ENCODE assay signal across 18 mouse cellular contexts in the genomic region with DNA sequence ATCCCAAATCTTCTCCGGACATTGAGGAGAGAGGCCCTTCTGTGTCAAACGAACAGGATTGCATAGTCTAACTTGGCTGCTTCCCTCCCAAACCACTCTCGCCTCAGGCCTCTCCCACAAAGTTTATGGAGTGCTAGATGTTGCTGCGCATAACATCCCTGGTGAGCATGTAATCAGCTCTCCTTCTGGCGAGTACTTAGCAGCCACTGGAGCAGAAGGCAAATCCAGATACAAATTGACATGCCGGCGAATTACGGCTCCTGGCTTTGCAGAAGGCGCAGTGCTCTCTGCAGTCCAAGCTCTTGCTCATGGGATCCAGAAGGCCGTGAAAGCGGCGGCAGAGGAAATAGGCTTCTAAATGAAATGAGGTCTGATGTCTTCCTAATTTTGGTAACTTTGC.
DNase-seq lines count a peak whose midpoint lies in the region; ATAC-seq lines count a peak whose summit lies in the region.
"Had no signal": no experiment of that assay in that cellular context is flagged by ENCODE, and none has a peak within 500 bp of the region (broad histone marks: within the 10 kb centered on the region; RNA-seq: fewer than 3 reads in every experiment).

No protein-coding gene starts in this region.

- H3K27ac ChIP-seq in limb, embryonic 13.5 days: no peak overlapping the region
- H3K27ac ChIP-seq: heart, embryonic 13.5 days; left cerebral cortex, adult 2 months; lung, embryonic 15.5 days had no signal

- H3K4me2 ChIP-seq in limb, embryonic 13.5 days (replicated peaks): peak overlapping the region; percentile 25; the same call in 1 of the 2 replicates
- H3K4me2 ChIP-seq: heart, embryonic 13.5 days; liver, embryonic 11.5 days; lung, embryonic 15.5 days had no signal

- 19% methylated on average over 12 of the region's 12 CpGs for WGBS in limb, embryonic 13.5 days

- H3K9me3 ChIP-seq in limb, embryonic 13.5 days: no peaks in the 10 kb centered on the region
- H3K9me3 ChIP-seq: heart, embryonic 13.5 days; lung, embryonic 15.5 days had no signal

- peaks cover 27% of the 10 kb centered on the region for H3K4me1 ChIP-seq in limb, embryonic 13.5 days

- no peak overlapping the region for H3K9ac ChIP-seq in limb, embryonic 13.5 days
- H3K9ac ChIP-seq: heart, embryonic 13.5 days; lung, embryonic 15.5 days had no signal

- H3K36me3 ChIP-seq in limb, embryonic 13.5 days: no peaks in the 10 kb centered on the region
- H3K36me3 ChIP-seq: heart, embryonic 13.5 days; lung, embryonic 15.5 days had no signal

- no peak for ATAC-seq in limb, embryonic 13.5 days (ENCODE audit: low FRiP score, low read depth)
- ATAC-seq: activated CD4-positive, CD25-positive, alpha-beta regulatory T cell, adult 4 months had no signal

- no peak overlapping the region for H3K4me3 ChIP-seq in limb, embryonic 13.5 days
- H3K4me3 ChIP-seq: heart, embryonic 13.5 days; left cerebral cortex, adult 2 months; lung, embryonic 15.5 days had no signal

- H3K27me3 ChIP-seq in limb, embryonic 13.5 days: peaks cover 13% of the 10 kb centered on the region
- H3K27me3 ChIP-seq: heart, embryonic 13.5 days; lung, embryonic 15.5 days had no signal

- peak; percentile 33 for DNase-seq in embryo, embryonic 10.5 days (ENCODE audit: low spot score)
- no peak for DNase-seq in embryo, embryonic 10 days (ENCODE audit: low spot score)
- peak; percentile 14 for DNase-seq in layer of hippocampus, adult 9-11 months
- no peak for DNase-seq in layer of hippocampus, postnatal 14 days (ENCODE audit: low spot score in 2 of 2)
- DNase-seq in brain, adult 2 months (ENCODE audit: low read depth, low spot score): peak; percentile 26
- DNase-seq in adrenal gland, postnatal 10 days: no peak
- no peak for DNase-seq in frontal cortex, postnatal 14 days (ENCODE audit: low spot score in 2 of 2)
- DNase-seq: cerebellum, adult 11-12 months; gastrocnemius, postnatal 36 days; heart, postnatal 4 days; kidney, adult 2 months; right cerebral cortex, postnatal 25 days had no signal

Comparison
In these comparisons a context has a peak if more than half of its experiments do, and no peak if none do; other contexts are left out.
1. DNase-seq: peak in embryo, embryonic 10.5 days (single experiment), layer of hippocampus, adult 9-11 months (single experiment) and brain, adult 2 months (single experiment); none in embryo, embryonic 10 days (single experiment), layer of hippocampus, postnatal 14 days (0 of 2), adrenal gland, postnatal 10 days (single experiment) and frontal cortex, postnatal 14 days (0 of 2).